Mouse (Mus musculus) E14TG2a.4 (cell line): ENCODE measurements at regions not wholly inside any gene's neighbourhood (a gene's known extent, or its start where the extent isn't known, plus 50 kb on each side); places are given as distances from the start of the nearest gene placed in this dataset.
A peak's percentile ranks its signal among the peaks of the same experiment; 100 is the strongest.

Experiments
- H3K27me3 ChIP-seq: 2 replicates; pipeline ENCODE4 v1.6.1; 2014; ENCODE audit warnings: low read length, control low read depth; ENCODE audit not compliant: insufficient read depth
- H3K36me3 ChIP-seq: 2 replicates; pipeline ENCODE4 v1.6.1; 2014; ENCODE audit warnings: low read length, control low read depth; ENCODE audit not compliant: insufficient read depth
- H3K4me1 ChIP-seq: replicated peaks from 2 replicates; pipeline ENCODE4 v1.6.1; 2014; ENCODE audit warnings: low read depth, low read length, control low read depth
- H3K4me3 ChIP-seq: replicated peaks from 2 replicates; pipeline ENCODE4 v1.5.1; 2014; ENCODE audit warnings: mild to moderate bottlenecking, low read length
- H3K9me3 ChIP-seq: 2 replicates; pipeline ENCODE4 v1.6.1; 2014; ENCODE audit warnings: low read length, control low read depth
- CTCF ChIP-seq: conservative IDR thresholded peaks from 2 replicates; pipeline ENCODE4 v1.5.1; 2014; ENCODE audit warnings: low read length
- NANOG ChIP-seq: IDR thresholded peaks from 2 replicates; pipeline ENCODE4 v1.6.1; 2014; ENCODE audit warnings: borderline replicate concordance, low read length, mixed read lengths
- POU5F1 ChIP-seq: IDR thresholded peaks from 2 replicates; pipeline ENCODE4 v1.6.1; 2014; ENCODE audit warnings: low read length, borderline replicate concordance

GRCm38 (mm10) chr12:50967168-50967810 is 318.4 kb upstream of the Prkd1 start:
- Histone ChIP-seq H3K4me3 (no peak overlapping the region), H3K9me3 (no peaks in the 10 kb centered on the region), H3K27me3 (no peaks in the 10 kb centered on the region), H3K4me1 (peaks cover 13% of the 10 kb centered on the region), H3K36me3 (no peaks in the 10 kb centered on the region)
- TF ChIP-seq NANOG (no peak), CTCF (no peak), POU5F1 (no peak)

GRCm38 (mm10) chr12:50953971-50954370 is 305.1 kb upstream of the Prkd1 start:
- peaks cover 8% of the 10 kb centered on the region; the same call in 1 of the 2 replicates for H3K9me3 ChIP-seq
- no peaks in the 10 kb centered on the region for H3K36me3 ChIP-seq
- no peak overlapping the region for H3K4me3 ChIP-seq
- TF ChIP-seq NANOG (no peak), CTCF (no peak), POU5F1 (no peak)
- H3K27me3 ChIP-seq = no peaks in the 10 kb centered on the region
- no peaks in the 10 kb centered on the region for H3K4me1 ChIP-seq

- no peak for TF ChIP-seq POU5F1
- TF ChIP-seq NANOG = no peak
- TF ChIP-seq CTCF = no peak
- Histone ChIP-seq H3K36me3 (no peaks in the 10 kb centered on the region), H3K27me3 (peaks cover 10% of the 10 kb centered on the region), H3K9me3 (peaks cover 7% of the 10 kb centered on the region; the same call in 1 of the 2 replicates), H3K4me1 (no peaks in the 10 kb centered on the region), H3K4me3 (no peak overlapping the region)
These were observed 298.1 kb upstream of the Prkd1 start for GRCm38 (mm10) chr12:50947035-50947434.

GRCm38 (mm10) chr12:50943741-50944521 is 295.0 kb upstream of the Prkd1 start:
- TF ChIP-seq NANOG (no peak), CTCF (peak; percentile 54)
- Histone ChIP-seq H3K4me1 (no peaks in the 10 kb centered on the region), H3K27me3 (peaks cover 10% of the 10 kb centered on the region)

GRCm38 (mm10) chr12:50943340-50943739 is 294.4 kb upstream of the Prkd1 start:
- H3K27me3 ChIP-seq = peaks cover 10% of the 10 kb centered on the region
- no peaks in the 10 kb centered on the region for H3K36me3 ChIP-seq
- no peaks in the 10 kb centered on the region for H3K4me1 ChIP-seq
- no peaks in the 10 kb centered on the region for H3K9me3 ChIP-seq
- no peak overlapping the region for H3K4me3 ChIP-seq
- TF ChIP-seq CTCF (no peak), POU5F1 (no peak), NANOG (no peak)

More at GRCm38 (mm10) chr12:50943741-50944521, 295.0 kb upstream of the Prkd1 start:
- H3K36me3 ChIP-seq = no peaks in the 10 kb centered on the region
- no peak overlapping the region for H3K4me3 ChIP-seq
- H3K9me3 ChIP-seq = no peaks in the 10 kb centered on the region

GRCm38 (mm10) chr12:50935516-50935915 is 286.6 kb upstream of the Prkd1 start:
- Histone ChIP-seq H3K9me3 (no peaks in the 10 kb centered on the region; the same call in 1 of the 2 replicates), H3K27me3 (no peaks in the 10 kb centered on the region), H3K4me1 (no peaks in the 10 kb centered on the region), H3K36me3 (no peaks in the 10 kb centered on the region), H3K4me3 (no peak overlapping the region)
- TF ChIP-seq POU5F1 (no peak), CTCF (no peak), NANOG (no peak)

- TF ChIP-seq NANOG = no peak
- TF ChIP-seq POU5F1 = no peak
- no peak for TF ChIP-seq CTCF
- no peak overlapping the region for H3K4me3 ChIP-seq
- H3K27me3 ChIP-seq = no peaks in the 10 kb centered on the region
- H3K4me1 ChIP-seq = no peaks in the 10 kb centered on the region
- no peaks in the 10 kb centered on the region for H3K36me3 ChIP-seq
- H3K9me3 ChIP-seq = no peaks in the 10 kb centered on the region; the same call in 1 of the 2 replicates
These were observed 283.6 kb upstream of the Prkd1 start for GRCm38 (mm10) chr12:50932496-50932895.

GRCm38 (mm10) chr12:50929641-50930040 is 280.7 kb upstream of the Prkd1 start:
- no peak overlapping the region for H3K4me3 ChIP-seq
- no peaks in the 10 kb centered on the region for H3K4me1 ChIP-seq
- TF ChIP-seq CTCF (no peak), NANOG (no peak), POU5F1 (no peak)
- no peaks in the 10 kb centered on the region for H3K9me3 ChIP-seq
- H3K27me3 ChIP-seq = no peaks in the 10 kb centered on the region
- no peaks in the 10 kb centered on the region for H3K36me3 ChIP-seq

GRCm38 (mm10) chr12:50926234-50926633 is 277.3 kb upstream of the Prkd1 start:
- H3K4me3 ChIP-seq = no peak overlapping the region
- no peak for TF ChIP-seq POU5F1
- no peak for TF ChIP-seq CTCF
- TF ChIP-seq NANOG = no peak
- no peaks in the 10 kb centered on the region for H3K36me3 ChIP-seq
- H3K4me1 ChIP-seq = no peaks in the 10 kb centered on the region
- H3K27me3 ChIP-seq = no peaks in the 10 kb centered on the region
- no peaks in the 10 kb centered on the region for H3K9me3 ChIP-seq
